Mouse (Mus musculus) activated CD4-positive, CD25-positive, alpha-beta regulatory T cell (primary cell): Measurements from ENCODE around the gene Gm15023. TPM values are rescaled to one million over a fixed set of nuclear protein-coding genes. Genes with fewer than 3 reads are reported as not detected.

Experiments
- polyA plus RNA-seq, 2 experiments: library from polyadenylated mRNA; unstranded; fragments of 100-300 nt; shearing (Covaris generic); gene quantifications; one replicate each; pipeline ENCODE4 v1.2.1; 2017

Gene Gm15023
- not detected for polyA plus RNA-seq

GRCm38 (mm10) chrX:135177532-135177931 is at the start of gene Gm15023:
Gm15023 (minus strand) TSS chrX:135177632.

GRCm38 (mm10) chrX:135210436-135211221 is 33.2 kb upstream of the Gm15023 start, which contains the start of gene Tceal6:
Tceal6 (minus strand) TSS chrX:135210687.

Other genes starting within 250 kb of the Gm15023 start
- under 1 TPM in 1 of 2 experiments, not detected in 1; 0.14 TPM for gene Nxf2, start 212.9 kb downstream of the Gm15023 start, polyA plus RNA-seq
- gene Zmat1, start 168.4 kb downstream of the Gm15023 start, polyA plus RNA-seq = 1 to 10 TPM; 5.1 to 5.5 TPM
- gene Tceal6, start 33.1 kb upstream of the Gm15023 start, polyA plus RNA-seq = not detected
- not detected for gene Pramel3, start 124.7 kb upstream of the Gm15023 start, polyA plus RNA-seq
- gene Gm5128, start 195.7 kb upstream of the Gm15023 start, polyA plus RNA-seq = not detected